Mouse (Mus musculus) ovary, postnatal 10 days (tissue): ENCODE data around the gene Gm5615.

Experiments used
- DNase-seq: peaks from one replicate; pipeline ENCODE4 v3.0.0; 2022; ENCODE audit warnings: low spot score

Gene Gm5615

GRCm38 (mm10) chr9:36541863-36542262, at the start of gene Gm5615:
Gm5615 (minus strand) TSS chr9:36541963.
- no peak for DNase-seq

- DNase-seq = no peak
Measured at GRCm38 (mm10) chr9:36582535-36582934, 40.8 kb upstream of the Gm5615 start, which contains the start of gene Gm17689. Gm17689 (minus strand) TSS chr9:36582635.

GRCm38 (mm10) chr9:36504211-36504610, 37.6 kb downstream of the Gm5615 start:
- no peak for DNase-seq

GRCm38 (mm10) chr9:36495824-36496223, 45.9 kb downstream of the Gm5615 start:
- no peak for DNase-seq

GRCm38 (mm10) chr9:36494501-36495220, 47.1 kb downstream of the Gm5615 start:
- no peak for DNase-seq
